Mouse (Mus musculus) C2C12 (cell line): Measurements from ENCODE around the gene Rpl18a.

Source experiments
- CEBPB ChIP-seq: IDR thresholded peaks from one replicate; pipeline ENCODE4 v1.6.1; 2011; ENCODE audit warnings: low read depth, mild to moderate bottlenecking, control low read depth, moderate library complexity
- CTCF ChIP-seq: IDR thresholded peaks from one replicate; pipeline ENCODE4 v1.5.1; 2011; ENCODE audit not compliant: control insufficient read depth, insufficient read depth, insufficient read length
- MAX ChIP-seq: IDR thresholded peaks from one replicate; pipeline ENCODE4 v1.6.1; 2011; ENCODE audit warnings: mild to moderate bottlenecking, control low read depth
- MYOG ChIP-seq: IDR thresholded peaks from one replicate; pipeline ENCODE4 v1.6.1; 2011; ENCODE audit not compliant: control insufficient read depth, insufficient read length; ENCODE audit errors: extremely low read depth
- USF1 ChIP-seq: IDR thresholded peaks from one replicate; pipeline ENCODE4 v1.6.1; 2011; ENCODE audit warnings: low read depth, mild to moderate bottlenecking, control low read depth, moderate library complexity

DNA sequence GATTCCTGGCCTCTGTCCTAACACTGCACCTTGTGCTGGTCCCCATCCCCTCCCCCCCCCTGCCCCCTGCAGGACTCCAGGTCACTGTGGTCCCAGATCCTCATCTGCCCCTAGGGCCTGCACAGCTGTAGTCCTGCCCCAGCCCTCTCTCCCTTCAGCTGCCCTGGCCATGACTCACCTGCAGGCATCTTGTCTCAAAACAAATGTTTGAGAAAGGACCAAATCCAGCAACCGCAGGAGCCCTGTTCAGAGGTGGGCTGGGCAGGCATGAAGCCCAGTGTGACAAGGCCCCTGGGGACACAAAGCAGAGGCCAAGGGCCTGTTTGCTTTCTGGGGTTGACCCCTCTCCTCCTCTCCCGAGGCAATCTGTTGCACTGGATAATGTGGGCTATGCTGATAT, 19.0 kb downstream of the Rpl18a start:
- TF ChIP-seq CTCF (no peak), CEBPB (no peak), MAX (no peak), MYOG (no peak), USF1 (no peak)
